ENCODE assay signal across 9 mouse cellular contexts in the genomic region with DNA sequence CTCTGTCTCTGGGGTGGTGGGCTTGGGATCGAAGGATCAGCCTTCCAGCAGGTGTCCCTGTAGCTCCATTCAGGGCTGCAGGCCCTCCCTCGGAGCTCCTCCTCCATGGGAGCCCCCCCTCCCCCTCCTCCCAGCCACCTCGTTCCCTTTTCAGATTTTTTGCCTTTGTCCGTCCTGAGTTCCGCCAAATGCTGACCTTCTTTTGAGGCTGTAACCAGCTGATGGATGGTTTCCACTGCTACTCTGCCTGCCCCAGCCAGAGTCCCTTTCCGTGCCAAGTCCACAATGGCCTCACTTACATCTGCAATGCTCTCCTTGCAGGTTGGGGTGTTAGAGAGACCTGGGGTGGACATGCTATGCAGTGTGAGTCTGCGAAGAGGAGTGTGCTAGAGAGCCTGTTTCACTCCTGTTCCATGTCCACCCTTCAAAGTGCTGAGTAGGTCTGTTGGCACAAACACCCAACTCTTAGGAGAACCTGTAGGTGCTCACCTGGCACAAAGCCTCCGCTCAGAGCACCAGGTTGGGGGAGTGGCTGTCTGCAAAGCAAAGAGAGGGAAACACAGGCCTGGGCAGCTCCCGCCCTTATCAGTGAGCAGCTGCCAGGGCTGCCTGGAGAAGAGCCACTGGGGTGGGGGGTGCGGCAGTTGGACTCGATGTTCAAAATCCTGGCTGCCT. TPM values are rescaled to one million over a fixed set of nuclear protein-coding genes. Genes with fewer than 3 reads are reported as not detected.
DNase-seq lines count a peak whose midpoint lies in the region; ATAC-seq and TF ChIP-seq lines count a peak whose summit lies in the region.
"Had no signal": no experiment of that assay in that cellular context is flagged by ENCODE, and none has a peak within 500 bp of the region (broad histone marks: within the 10 kb centered on the region; RNA-seq: fewer than 3 reads in every experiment).

No protein-coding gene starts in this region.

- TF ChIP-seq CTCF in lung, postnatal 0 days (IDR thresholded peaks at IDR 0.05), result no peak; the same call in 1 of the 2 replicates

- H3K27me3 ChIP-seq in midbrain, embryonic 11.5 days (ENCODE audit: control insufficient read depth, insufficient read depth, low read length), result no peaks in the 10 kb centered on the region
- H3K27me3 ChIP-seq in midbrain, embryonic 15.5 days (replicated peaks), result no peaks in the 10 kb centered on the region
- no peaks in the 10 kb centered on the region for H3K27me3 ChIP-seq in lung, postnatal 0 days (replicated peaks; ENCODE audit: insufficient read depth, low read length)

- H3K36me3 ChIP-seq in midbrain, embryonic 11.5 days (ENCODE audit: control insufficient read depth, insufficient read depth, low read length), result no peaks in the 10 kb centered on the region
- H3K36me3 ChIP-seq in midbrain, embryonic 15.5 days (replicated peaks), result no peaks in the 10 kb centered on the region
- H3K36me3 ChIP-seq in lung, postnatal 0 days (ENCODE audit: insufficient read depth, low read length), result no peaks in the 10 kb centered on the region

- WGBS in midbrain, embryonic 11.5 days, result 37% methylated on average over 11 of the region's 11 CpGs
- WGBS in midbrain, embryonic 15.5 days, result 28% methylated on average over 11 of the region's 11 CpGs
- 20% methylated on average over 11 of the region's 11 CpGs for WGBS in lung, postnatal 0 days

- peak; percentile 74 for DNase-seq in adrenal gland, adult 2 months
- no peak for DNase-seq in adrenal gland, adult 18-20 months (ENCODE audit: low spot score in 2 of 2)
- DNase-seq in midbrain, embryonic 11.5 days (ENCODE audit: low spot score, missing footprints), result peak; percentile 79
- DNase-seq in heart, postnatal 36 days, result peak; percentile 48 to 58
- peak; percentile 94 for DNase-seq in lung, postnatal 0 days (ENCODE audit: low spot score)
- DNase-seq in urinary bladder, postnatal 4 days (ENCODE audit: low spot score in 2 of 2), result peak; percentile 69 to 70
- no peak for DNase-seq in cerebellum, adult 11-12 months

- H3K9me3 ChIP-seq in midbrain, embryonic 11.5 days (ENCODE audit: control insufficient read depth, low read length), result no peaks in the 10 kb centered on the region
- no peaks in the 10 kb centered on the region for H3K9me3 ChIP-seq in midbrain, embryonic 15.5 days
- H3K9me3 ChIP-seq in lung, postnatal 0 days (ENCODE audit: low read length), result no peaks in the 10 kb centered on the region

- intact Hi-C loops in heart, postnatal 36 days (cut with DNase I), result no loop called here

- no peak overlapping the region for H3K4me2 ChIP-seq in midbrain, embryonic 11.5 days
- H3K4me2 ChIP-seq in midbrain, embryonic 15.5 days, result no peak overlapping the region
- H3K4me2 ChIP-seq in lung, postnatal 0 days (replicated peaks; ENCODE audit: low read depth, low read length), result 0 out of 2 replicates have a peak overlapping the region, but pooled peaks have one; percentile 33

- H3K9ac ChIP-seq in midbrain, embryonic 11.5 days (ENCODE audit: low read length), result no peak overlapping the region
- no peak overlapping the region for H3K9ac ChIP-seq in midbrain, embryonic 15.5 days
- H3K9ac ChIP-seq in lung, postnatal 0 days (replicated peaks; ENCODE audit: low read depth), result no peak overlapping the region
- H3K9ac ChIP-seq: liver, embryonic 14.5 days had no signal

- no peak for TF ChIP-seq EP300 in lung, postnatal 0 days (IDR thresholded peaks at IDR 0.05)

- ATAC-seq in midbrain, embryonic 11.5 days (ENCODE audit: low FRiP score), result no peak
- no peak for ATAC-seq in midbrain, embryonic 15.5 days (replicated peaks)
- peak; percentile 83 for ATAC-seq in lung, postnatal 0 days

- no peak overlapping the region for H3K4me3 ChIP-seq in midbrain, embryonic 11.5 days (ENCODE audit: low read depth, low read length)
- H3K4me3 ChIP-seq in midbrain, embryonic 15.5 days, result no peak overlapping the region
- no peak overlapping the region for H3K4me3 ChIP-seq in lung, postnatal 0 days (ENCODE audit: low read depth, low read length)

- H3K27ac ChIP-seq in midbrain, embryonic 11.5 days (ENCODE audit: low read depth, low read length), result no peak overlapping the region
- H3K27ac ChIP-seq in midbrain, embryonic 15.5 days, result no peak overlapping the region
- H3K27ac ChIP-seq in lung, postnatal 0 days (ENCODE audit: low read length), result peak overlapping the region; percentile 57; the same call in 1 of the 2 replicates
- H3K27ac ChIP-seq: liver, embryonic 14.5 days had no signal

- no peaks in the 10 kb centered on the region for H3K4me1 ChIP-seq in midbrain, embryonic 11.5 days (ENCODE audit: control insufficient read depth, insufficient read depth, low read length)
- H3K4me1 ChIP-seq in midbrain, embryonic 15.5 days, result no peaks in the 10 kb centered on the region
- peaks cover 10% of the 10 kb centered on the region; the same call in 1 of the 2 replicates for H3K4me1 ChIP-seq in lung, postnatal 0 days (ENCODE audit: insufficient read depth, low read depth, low read length)

RNA-seq across cellular contexts. Expression of a gene that starts 9.5 kb away (rescaled TPM):
- total RNA-seq in adrenal gland, adult 2 months (2021), result 10 to 100 TPM; 31.7 to 48.5 TPM
- 142 and 152 TPM in 2 replicates for polyA plus RNA-seq in adrenal gland, adult 2 months (2012; rRNA removed)
- 10 to 100 TPM; 23.2 to 35.2 TPM for total RNA-seq in adrenal gland, adult 18-20 months (2021)
- 0.18 and 0.46 TPM in 2 replicates for polyA plus RNA-seq in midbrain, embryonic 11.5 days (2014; fragmentation: Nextera tagmentation; extraction: Ambion mirVana)
- polyA plus RNA-seq in midbrain, embryonic 15.5 days (2015; fragmentation: Nextera tagmentation; extraction: Ambion mirVana), result 1.9 and 2.2 TPM in 2 replicates
- 1 to 10 TPM; 5.2 to 6.3 TPM for total RNA-seq in heart, postnatal 36 days (2021)
- polyA plus RNA-seq in lung, postnatal 0 days (2015; fragmentation: Nextera tagmentation; extraction: Ambion mirVana), result 0.98 and 1.5 TPM in 2 replicates

Comparison
In these comparisons a context has a peak if more than half of its experiments do, and no peak if none do; other contexts are left out.
1. DNase-seq: peak in adrenal gland, adult 2 months (single experiment), midbrain, embryonic 11.5 days (single experiment), heart, postnatal 36 days (2 of 2), lung, postnatal 0 days (single experiment) and urinary bladder, postnatal 4 days (2 of 2); none in adrenal gland, adult 18-20 months (0 of 2) and cerebellum, adult 11-12 months (single experiment).
2. RNA of a gene that starts 9.5 kb away (polyA plus RNA-seq): 142 to 152 TPM in adrenal gland, adult 2 months; 1.9 to 2.2 TPM in midbrain, embryonic 15.5 days, 0.98 to 1.5 TPM in lung, postnatal 0 days and 0.18 to 0.46 TPM in midbrain, embryonic 11.5 days; every median in the first group is over 10 times any median in the second.